Mouse (Mus musculus): ENCODE data around the gene Txndc8.

GRCm38 (mm10) chr4:57991425-57991824 is 17.5 kb downstream of the Txndc8 start:
- TF ChIP-seq CTCF (IDR thresholded peaks at IDR 0.05; ENCODE audit: control insufficient read depth, insufficient read depth, insufficient read length), result no peak
- no peak for TF ChIP-seq MAX (IDR thresholded peaks at IDR 0.05)
- TF ChIP-seq MYOG (IDR thresholded peaks at IDR 0.05; ENCODE audit: control insufficient read depth, extremely low read depth, insufficient read length), result no peak
- TF ChIP-seq MYOD1 (IDR thresholded peaks at IDR 0.05; ENCODE audit: control insufficient read depth, insufficient read length, low read depth), result no peak
- no peak for TF ChIP-seq USF1 (IDR thresholded peaks at IDR 0.05; ENCODE audit: low read depth)
- TF ChIP-seq FOSL1 (IDR thresholded peaks at IDR 0.05; ENCODE audit: insufficient read depth, low read length, poor library complexity, severe bottlenecking), result no peak
- no peak for TF ChIP-seq CEBPB (IDR thresholded peaks at IDR 0.05; ENCODE audit: low read depth)
